Mouse (Mus musculus): ENCODE measurements around the gene Blvrb.

Blvrb gene

GRCm38 (mm10) chr7:27447419-27448286 lies at the start of gene Blvrb, which contains the start of gene Sptbn4:
Gene Blvrb, plus strand, starts transcription at chr7:27447978.
Gene Sptbn4, minus strand, starts transcription at chr7:27447686.
- peak; percentile 99 for DNase-seq (ENCODE audit: low spot score)

GRCm38 (mm10) chr7:27400545-27400944 lies 47.2 kb upstream of the Blvrb start:
- no peak for DNase-seq (ENCODE audit: low spot score)

GRCm38 (mm10) chr7:27402675-27403074 lies 45.1 kb upstream of the Blvrb start:
- DNase-seq (ENCODE audit: low spot score), result no peak

DNA sequence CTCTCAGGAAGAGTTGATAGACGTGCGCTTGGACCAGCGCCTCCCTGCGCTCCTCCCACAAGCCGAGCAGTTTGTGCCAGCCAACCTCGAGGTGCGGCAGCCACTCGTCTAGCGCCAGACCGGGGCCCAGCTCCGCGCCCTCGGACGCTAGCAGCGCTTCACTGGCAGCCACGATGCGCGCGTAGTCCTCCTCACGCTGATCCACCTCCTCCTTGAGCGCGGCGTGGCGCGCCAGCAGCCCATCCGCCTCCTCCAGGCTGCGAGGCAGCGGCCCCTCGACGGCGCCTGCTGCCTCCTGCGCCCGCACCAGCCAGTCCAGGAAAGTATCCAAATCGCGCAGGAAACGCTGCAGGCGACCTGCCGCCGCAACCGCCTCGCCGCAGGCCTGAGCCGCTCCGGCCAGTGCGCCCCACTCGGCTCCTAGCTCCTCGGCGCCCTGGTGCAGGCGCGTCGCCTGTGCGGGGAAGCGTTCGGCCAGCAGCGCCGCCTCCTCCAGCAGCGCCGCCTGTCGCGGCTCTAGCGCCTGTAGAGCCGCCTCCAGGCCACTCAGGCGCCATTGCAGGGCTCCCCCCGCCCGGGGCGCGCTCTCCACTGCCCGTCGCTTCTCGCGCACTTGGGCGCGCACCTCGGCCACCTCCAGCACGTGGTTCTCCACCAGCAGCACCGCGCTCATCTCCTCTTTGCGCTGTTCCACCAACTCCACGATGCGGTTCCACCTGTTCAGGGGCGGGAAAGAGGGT lies 43.4 kb upstream of the Blvrb start:
- no peak for DNase-seq (ENCODE audit: low spot score)

GRCm38 (mm10) chr7:27406481-27406880 lies 41.3 kb upstream of the Blvrb start:
- DNase-seq (ENCODE audit: low spot score), result no peak

GRCm38 (mm10) chr7:27407816-27408215 lies 40.0 kb upstream of the Blvrb start:
- no peak for DNase-seq (ENCODE audit: low spot score)

DNA sequence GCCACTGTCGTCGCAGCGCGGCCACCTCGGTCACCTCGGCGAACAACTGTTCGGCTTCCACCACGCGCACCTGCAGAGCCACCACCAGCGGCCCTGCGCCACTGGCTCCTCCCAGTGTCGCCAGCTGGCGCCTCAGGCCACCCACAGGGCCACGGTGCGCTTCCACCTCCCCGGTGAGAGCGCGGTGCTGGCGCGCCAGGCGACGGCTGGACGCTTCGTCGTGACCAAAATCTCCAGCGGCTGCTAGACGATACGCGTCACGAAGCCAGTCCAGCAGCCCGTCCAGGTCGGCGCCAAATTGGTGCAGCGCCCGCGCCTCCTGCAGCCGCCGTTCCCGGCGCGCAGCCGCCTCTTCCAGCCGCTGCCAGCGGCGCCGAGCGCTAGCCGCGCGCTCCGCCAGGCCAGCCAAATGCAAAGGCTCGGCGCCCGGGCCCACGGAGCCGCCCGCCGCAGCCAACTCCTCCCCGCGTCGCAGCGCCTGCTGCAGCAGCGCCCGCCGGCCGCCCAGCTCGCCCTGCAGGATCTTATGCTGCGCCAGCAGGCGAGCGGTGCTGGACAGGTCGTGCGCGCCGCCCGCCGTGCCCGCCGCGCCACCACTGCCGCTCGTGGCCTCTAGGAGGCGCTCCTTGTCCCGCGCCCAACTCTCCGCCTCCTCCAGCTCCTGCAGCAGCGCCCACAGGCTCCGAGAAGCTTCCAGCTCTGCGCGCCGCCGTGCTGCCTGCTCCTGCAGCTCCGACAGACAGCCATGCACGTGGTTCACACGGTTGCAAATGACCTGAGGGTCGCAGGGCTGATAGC lies 39.2 kb upstream of the Blvrb start:
- peak; percentile 47 for DNase-seq (ENCODE audit: low spot score)

DNA sequence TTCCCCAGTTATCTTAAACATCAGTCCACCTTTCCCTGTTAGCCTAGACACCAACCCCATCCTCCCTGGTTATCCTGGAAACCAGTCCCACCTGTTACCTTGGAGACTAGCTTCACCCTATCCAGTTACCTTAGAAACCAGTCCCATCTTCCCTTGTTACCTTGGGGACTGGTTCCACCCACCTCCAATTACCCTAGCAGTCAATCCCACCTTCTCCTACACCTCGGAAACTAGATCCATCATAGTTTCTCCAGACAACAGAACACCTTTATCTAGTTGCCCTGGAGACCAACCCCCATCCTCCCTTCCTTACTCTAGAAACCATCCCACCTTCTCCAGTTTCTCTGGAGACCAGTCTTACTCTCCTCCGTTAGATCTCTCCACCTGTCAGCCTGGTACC lies 30.6 kb upstream of the Blvrb start:
- no peak for DNase-seq (ENCODE audit: low spot score)

DNA sequence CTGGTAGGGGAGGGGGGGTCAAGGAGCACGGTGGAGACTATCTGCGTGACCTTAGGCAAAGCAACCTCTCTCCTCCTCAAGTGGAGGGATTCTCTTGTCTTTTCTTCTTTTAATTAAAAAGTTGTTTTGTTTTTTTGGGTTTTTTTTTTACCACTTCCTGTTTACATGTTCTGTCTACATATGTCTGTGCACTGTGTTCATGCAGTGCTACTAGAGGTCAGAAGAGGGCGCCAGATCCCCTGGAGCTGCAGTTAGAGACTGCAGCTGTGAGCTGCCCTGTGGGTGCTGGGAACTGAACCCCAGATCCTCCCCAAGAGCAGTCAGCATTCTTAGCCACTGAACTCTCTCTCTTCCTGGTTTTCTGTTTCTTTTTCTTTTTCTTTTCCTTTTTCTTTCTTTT lies 28.7 kb upstream of the Blvrb start:
- no peak for DNase-seq (ENCODE audit: low spot score)

DNA sequence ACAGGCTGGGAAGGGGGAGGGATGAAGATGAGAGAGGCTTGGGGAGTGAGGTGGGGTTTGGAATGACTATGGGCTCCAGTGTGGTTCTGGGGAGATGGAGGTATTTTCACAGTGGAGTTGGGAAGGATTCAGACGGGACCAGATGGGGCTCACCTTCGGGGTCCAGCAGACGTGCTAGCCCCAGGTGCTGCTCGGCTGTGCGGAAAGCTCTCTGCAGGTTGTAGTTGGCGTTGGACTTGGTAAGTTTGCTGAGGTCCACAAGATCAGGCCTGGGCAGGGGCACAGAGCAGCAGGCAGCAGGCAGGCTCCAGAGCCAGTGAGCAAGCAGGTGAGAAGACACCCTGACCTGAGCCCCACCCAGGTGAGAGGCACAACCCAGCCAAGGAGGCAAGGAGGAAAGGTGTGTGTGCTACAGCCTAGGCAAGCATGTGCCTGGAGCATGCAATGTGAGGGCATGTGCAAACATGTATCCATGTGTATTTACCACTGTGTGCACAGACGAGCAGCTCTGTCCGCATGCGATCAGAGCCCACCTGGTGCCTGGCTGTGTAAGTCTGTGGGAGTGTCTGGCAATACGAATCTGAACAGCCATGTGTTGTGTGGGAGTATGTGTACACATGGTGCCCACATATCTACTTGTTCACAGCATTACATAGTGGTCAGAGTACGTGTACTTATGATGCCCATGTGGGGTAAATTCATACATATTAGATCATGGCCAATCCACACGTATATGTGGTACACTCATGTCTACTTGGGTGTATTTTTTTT lies 24.0 kb upstream of the Blvrb start:
- DNase-seq (ENCODE audit: low spot score), result no peak

DNA sequence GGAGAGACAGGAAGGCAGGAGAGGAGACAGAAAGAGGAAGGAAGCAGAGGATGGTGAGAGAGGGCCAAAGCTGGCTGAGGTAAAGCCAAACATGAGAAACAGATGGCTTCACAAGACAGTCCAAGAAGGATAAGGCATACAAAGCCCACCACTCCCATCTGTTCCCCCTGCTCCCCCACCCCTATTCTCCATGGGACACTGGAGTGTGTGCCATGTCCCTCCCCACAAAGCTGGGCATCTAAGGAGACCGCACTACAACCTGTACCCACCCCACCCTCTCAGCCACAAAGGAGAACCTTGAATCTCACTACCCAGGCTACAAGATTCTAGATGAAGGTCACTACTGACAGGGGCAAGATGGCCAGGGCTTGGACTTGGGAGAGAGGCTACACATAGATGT lies 20.4 kb upstream of the Blvrb start:
- DNase-seq (ENCODE audit: low spot score), result no peak

DNA sequence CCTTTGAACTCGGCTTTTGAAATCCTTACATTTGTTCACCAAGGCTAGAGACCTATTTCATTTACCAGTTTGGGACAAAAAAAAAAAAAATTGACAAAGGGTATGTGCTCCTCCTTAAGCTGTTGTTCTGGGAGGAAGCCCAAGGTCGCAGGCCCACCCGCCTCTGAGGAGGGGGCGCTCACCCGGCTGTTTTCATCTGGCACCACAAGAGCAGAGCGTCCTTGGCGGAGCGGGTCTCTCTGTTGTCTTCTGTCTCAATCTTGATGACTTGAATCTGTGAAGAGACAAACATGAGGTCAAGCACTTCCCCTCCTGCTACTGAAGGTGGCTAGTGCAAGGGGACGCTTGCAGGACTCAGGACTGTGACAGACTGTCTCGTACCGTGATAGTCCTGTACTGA lies 19.8 kb upstream of the Blvrb start:
- no peak for DNase-seq (ENCODE audit: low spot score)

- DNase-seq (ENCODE audit: low spot score), result no peak
Measured at GRCm38 (mm10) chr7:27429135-27429534, 18.6 kb upstream of the Blvrb start.

- no peak for DNase-seq (ENCODE audit: low spot score)
Measured at GRCm38 (mm10) chr7:27433349-27433748, 14.4 kb upstream of the Blvrb start.

- DNase-seq (ENCODE audit: low spot score), result no peak
Measured at GRCm38 (mm10) chr7:27433794-27434193, 14.0 kb upstream of the Blvrb start.

DNA sequence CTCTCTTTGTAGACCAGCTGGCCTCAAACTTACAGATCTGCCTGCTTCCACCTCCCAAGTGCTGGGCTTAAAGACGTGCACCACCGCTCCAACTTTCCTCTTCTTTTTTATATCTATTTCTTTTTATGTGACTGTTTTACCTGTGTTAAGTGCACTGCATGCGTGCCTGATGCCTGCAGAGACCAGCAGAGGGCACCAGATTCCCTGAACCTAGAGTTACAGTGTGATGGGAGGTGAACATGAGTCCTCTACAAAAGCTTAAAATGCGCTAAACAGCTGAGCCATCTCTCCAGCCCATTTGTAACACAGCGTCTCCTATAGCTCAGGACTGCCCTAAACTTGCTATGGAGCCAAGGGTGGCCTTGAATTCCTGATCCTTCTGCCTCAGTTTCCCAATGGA lies 10.2 kb upstream of the Blvrb start:
- no peak for DNase-seq (ENCODE audit: low spot score)

DNA sequence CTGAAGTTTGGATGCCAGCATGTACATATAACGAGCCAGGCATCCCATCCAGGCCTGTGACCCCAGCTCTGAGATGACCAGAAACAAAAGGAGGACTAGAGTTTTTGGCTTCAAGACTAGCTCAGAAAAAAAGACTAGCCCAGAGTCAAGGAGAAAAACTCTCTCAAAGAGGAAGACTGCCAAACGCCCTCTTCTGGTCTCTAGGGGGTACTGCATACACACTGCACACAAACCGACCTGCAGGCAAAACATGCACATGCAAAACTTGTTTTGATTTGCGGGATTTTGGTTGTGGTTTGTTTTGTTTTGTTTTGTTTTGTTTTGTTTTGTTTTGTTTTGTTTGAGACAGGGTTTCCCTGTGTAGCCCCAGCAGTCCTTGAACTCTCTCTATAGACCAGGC lies 7.8 kb upstream of the Blvrb start:
- DNase-seq (ENCODE audit: low spot score), result no peak

- no peak for DNase-seq (ENCODE audit: low spot score)
Measured at GRCm38 (mm10) chr7:27446051-27446450, 1.7 kb upstream of the Blvrb start.

DNA sequence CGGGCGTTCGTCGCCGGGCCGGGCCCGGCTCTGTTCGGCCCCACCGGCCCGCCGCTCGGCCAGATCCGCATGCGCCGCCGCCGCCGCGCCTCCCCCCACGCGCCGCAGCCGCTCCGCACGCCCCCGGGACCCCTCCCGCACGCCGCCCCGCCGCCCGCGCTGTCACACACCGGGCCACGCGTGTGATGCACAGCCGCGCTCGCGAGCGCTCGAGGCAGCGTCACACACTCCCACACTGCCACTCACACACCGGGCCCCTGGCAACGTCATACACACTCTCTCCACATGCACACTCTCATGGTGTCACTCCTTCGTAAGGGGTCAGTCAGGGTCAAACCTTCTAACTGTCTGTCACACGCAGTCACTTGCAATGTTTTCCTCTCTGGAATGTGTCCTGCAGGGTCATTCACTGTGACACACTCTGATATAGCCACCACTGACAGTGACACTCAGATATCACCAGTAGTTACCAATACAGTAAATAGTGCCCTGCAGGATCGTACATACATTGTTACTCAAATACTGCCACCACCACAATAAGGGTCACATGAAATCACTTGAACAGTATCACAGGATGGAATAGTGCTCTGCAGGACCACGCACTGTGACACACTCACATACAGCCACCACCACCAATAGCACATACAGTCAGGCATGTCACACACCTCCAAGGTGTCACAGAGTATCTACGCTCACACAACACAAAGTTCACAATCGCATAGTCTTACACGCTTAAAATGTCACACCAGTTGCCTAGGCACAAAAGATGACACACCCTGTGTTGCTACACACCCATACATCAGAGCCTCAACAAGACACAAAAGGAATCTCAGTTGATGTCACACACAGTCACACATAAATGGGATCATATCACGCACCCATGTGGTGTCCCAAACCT lies 1.0 kb upstream of the Blvrb start:
- no peak for DNase-seq (ENCODE audit: low spot score)

DNA sequence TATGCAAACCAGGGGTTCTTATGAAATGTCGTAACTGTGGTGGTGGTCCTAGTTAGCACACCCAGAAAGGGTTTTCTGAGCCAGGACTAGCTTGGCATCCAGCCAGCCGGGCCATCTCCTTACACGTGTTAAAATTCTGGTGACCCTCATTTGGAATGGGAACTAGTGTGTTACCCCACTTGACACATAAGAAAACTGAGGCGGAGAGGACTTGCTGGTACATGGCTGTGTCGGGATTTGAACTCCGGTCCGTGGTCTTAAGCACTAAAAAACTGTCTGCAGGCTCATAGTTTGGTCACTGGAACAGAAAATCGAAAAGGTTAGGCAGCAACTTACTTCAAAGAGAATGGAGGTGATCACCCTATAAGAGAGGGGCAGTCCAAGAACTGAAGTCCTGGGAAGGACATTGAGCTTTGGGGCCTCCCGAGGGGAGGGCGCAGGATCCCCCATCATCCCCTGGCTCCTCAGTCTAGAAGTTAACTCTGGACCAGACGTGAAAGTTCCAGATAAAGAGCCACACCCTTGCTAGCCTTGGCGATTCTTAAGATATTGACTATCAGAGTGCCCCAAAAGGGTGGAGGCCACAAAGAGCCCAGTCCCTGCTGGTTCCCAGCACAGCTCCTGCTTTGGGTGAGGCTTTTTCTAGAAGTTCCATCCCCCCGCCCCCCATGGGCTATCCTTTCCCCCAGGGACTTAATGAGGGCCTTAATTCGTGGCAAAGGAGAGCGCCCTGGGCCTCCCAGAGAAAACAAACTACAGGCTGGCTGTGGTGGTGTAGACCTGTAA lies 836 bp downstream of the Blvrb start:
- DNase-seq (ENCODE audit: low spot score), result no peak

Measured in ovary, adult 18-20 months (tissue).